Mouse (Mus musculus): Measurements from ENCODE around the gene Teddm2. TPM values are rescaled to one million over a fixed set of nuclear protein-coding genes. Genes with fewer than 3 reads are reported as not detected.
"Not testable (repeated sequence)": the region's sequence is repeated elsewhere in the genome, so short reads cannot be mapped to it uniquely, and the experiment has no call there.

Gene Teddm2
- total RNA-seq, 2 experiments from 2014 or later: 3.3 to 3.4 TPM

DNA sequence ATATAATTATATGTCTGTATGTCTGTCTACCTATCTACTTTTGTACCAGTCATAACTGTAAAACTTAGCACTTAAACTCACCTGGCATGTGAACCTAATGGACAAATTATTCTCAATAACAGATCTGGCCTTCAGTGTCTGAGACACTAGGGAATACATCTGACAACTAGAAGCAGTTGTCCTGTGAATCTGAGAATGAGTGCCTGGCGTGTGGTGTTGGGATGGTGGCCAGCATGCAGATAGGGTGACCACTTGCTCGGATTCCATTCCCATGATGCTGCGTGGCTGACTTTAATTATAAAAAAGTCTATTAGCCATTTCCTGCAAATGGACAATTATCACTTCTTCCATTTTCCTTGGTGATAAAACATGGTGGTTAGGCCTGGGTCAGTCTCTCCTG, 5.9 kb upstream of the Teddm2 start:
- no peak for DNase-seq (ENCODE audit: low spot score in 2 of 2)

DNA sequence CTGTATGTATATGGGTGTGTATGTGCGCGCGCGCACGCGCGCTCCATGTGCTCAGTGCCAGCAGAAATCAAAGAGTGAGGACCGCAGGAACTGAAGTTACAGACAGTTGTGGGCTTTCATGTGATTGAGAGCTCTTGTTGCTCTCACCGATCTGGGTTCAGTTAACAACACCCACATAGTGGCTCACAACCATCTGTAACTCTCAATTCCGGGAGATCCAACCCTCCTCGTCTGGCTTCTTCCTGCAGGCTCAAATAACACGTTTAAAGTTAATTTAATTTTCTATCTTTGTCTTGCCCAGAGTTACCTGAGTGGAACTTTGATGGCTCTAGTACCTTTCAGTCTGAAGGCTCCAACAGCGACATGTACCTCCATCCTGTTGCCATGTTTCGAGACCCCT, 4.2 kb upstream of the Teddm2 start:
- DNase-seq (ENCODE audit: low spot score in 2 of 2): no peak

DNA sequence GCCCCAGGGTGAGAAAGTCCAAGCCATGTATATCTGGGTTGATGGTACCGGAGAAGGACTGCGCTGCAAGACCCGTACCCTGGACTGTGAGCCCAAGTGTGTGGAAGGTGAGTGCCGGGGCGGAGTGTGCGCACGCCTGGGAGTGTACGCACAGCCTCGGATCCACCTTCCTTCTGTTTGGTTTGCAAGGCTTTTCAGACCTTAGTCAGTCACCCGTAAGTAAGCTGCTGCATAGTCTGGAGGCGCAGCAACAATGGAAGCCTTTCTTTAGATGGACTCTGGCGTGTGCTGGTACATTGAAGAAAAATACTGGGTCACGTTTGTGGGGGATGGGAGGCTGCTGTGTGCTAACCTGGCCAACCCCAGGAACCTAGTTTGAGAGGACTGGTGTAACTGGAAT, 3.0 kb upstream of the Teddm2 start:
- DNase-seq (ENCODE audit: low spot score in 2 of 2): no peak

DNA sequence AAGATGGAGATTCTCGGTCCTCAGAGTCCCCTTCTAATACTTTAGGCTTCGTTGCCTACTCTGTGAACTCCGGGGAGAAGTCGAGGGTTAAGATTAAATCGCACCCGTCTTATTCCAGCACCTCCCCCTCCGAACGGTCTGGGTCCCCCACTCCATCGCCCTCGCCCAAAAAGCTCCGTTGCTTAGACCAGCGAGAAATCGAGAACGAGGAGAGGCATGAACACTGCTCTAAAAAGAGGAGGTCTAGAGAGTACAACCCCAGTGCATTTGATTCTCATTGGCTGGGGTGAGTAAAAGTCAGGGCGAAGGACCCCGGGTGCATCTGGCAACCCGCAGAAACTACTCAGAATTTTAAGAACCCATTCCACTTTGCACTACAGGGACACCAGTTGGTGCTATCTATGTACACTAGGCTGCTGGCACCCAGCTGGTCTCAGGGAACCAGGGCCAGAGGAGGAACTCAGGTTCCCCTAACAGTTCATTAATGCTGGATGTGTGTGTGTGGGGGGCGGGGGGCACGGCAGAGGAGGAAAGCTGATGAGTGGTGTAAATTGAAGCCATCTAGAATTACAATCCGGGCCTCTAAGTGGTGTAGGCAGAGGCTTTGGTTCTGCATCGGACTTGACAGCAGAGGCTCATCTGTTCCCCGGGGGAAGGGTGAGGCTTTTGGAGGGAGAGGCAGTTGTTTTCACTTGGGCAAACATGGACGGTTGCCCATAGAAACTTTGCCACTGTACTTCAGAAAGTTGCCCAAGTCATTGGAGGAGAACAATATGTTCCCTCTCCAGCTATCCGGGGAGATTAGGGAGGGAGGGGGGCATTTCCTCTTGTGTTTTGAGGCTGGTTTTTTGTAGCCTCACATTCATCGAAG, 1.1 kb upstream of the Teddm2 start:
- no peak for DNase-seq (ENCODE audit: low spot score in 2 of 2)

DNA sequence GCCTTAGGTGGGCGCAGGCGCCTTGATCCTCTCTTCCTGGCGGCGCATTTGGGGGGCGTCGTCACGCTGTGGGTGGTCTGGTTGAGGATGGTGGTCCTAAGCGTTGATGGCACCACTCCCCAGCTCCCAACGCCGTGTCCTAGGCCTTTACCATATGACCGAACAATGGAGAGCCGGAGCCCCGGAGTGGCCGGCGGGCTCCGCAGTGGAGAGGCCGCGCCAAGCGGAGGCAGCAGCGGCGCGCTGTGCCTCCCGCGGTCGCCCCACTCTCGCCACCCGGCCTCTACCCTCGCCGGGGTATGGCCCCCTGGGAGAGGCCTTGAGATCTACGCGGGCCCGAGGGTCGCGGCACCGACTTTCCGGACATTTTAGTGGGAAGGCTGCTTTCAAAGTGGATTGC, 353 bp upstream of the Teddm2 start:
- no peak for DNase-seq (ENCODE audit: low spot score in 2 of 2)

DNA sequence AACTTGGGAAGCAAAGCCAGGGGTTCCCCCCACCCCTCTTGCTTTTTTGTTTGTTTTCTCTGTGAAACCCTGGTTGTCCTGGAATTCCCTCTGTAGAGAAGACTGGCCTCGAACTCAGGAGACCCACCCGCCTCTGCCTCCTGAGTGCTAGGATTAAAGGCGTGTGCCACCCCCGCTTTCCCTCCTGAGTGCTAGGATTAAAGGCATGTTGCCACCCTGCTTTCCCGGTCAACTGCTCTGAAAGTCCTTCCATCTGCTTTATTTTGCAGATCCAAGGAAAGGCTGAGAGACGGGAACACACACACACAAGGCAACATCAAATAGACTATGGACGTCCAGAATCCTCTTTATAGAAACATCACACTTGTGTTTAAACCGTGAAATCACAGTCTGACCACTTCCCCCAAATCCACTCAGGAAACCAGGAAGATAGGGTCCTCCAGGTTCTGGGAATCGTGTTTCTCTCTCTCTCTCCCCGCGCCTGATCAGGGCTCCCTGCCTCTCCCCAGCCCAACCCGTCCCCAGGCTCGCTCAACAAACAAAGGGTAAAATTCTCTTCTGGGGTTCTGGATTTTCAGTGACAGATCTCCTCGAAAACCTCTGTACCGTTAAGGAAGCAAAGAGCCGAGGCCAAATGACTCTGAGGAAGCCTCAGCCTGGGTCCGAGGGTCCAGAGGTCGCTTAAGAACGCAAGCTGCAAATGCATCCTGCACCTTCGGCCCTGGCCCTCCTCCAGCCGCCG, 868 bp downstream of the Teddm2 start:
- no peak for DNase-seq (ENCODE audit: low spot score in 2 of 2)

DNA sequence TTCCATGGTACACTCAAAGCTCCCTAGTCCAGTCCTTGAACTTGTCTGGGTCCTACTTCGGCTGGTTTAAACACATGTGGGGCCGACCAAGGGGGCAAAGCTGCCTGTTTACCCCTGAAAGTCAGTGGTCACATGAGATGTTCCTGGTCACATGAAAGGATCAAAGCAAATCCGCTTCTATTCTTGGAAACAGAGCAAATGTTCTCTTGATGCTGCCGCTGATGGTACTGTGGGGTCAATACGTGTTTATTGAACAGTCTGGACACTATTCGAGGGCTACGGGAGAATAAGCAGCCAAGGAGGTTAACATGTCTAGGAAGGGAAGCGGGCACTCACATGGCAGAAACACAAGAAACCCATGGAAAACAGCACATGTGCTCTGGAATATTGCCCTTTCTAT, 2.8 kb downstream of the Teddm2 start:
- no peak for DNase-seq (ENCODE audit: low spot score in 2 of 2)

DNA sequence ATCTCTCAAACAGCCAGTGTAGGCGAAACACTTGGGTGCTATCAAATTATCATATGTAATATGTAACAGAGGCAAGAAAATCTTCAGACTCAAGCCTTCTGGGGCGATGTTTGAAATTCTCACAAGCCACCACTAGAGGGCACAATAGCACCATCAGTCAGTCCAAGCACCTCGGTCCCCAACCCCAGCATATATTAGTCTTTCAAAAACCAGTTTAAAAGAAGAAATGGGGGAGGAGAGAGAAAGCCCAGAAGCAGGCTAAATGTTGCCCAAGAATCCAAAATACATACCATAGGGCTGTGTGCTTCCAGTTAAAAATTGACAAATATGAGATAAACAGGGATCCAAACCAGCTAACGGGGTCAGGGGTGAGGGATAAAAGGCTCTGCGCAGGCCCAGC, 5.0 kb downstream of the Teddm2 start:
- peak; percentile 78 to 82 for DNase-seq (ENCODE audit: low spot score in 2 of 2)

DNA sequence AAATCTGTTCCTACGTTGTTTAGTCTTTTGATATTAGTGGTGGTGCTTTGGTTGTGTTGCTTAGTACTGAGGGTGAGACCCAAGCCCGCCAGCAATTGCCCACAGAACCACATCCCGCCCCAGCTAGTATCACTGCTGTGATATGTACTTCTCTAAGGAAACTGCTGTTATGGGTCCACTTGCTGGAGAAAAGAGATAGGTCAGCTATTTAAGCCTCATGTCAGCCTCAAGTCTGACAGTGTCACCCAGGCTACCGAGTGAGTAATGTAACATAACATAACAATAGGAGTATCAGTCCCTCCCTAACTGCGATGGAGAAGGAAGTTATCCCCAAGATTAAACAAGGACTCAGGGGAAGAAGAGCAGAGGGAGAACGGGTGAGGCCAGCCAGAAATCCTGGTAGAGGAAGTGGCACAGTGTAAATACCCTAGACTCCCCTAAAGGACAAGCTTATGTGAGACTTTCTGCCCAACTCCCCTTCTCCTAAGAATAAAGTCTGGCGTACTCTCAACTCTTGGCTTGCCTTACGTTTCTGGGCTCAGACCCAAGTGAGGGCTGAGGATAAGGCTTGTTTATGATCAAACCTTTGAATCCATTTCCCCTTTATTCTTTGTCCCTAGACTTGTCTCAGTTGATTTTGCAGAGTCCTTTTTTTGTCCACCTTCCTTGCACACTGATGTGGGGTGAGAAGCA, 5.7 kb downstream of the Teddm2 start:
- no peak for DNase-seq (ENCODE audit: low spot score in 2 of 2)

DNA sequence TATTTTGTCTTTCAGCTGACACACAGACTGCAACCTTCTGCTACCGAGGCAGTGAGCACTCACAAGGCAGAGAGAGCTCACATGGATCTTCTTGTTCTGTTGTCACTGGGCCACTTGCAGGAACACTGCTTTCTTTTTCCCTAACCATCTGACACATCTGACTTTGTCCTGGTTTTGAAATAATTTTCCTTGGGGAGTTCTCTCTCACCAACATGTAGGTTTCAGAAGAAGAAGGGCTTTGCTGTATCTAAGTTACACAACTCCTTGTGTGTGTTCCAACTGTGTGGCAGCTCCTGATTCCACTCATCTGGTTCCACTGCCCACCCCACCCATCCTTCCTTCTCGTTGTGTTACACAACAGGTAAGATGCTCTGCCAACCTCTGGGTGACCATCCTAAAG, 6.3 kb downstream of the Teddm2 start:
- DNase-seq (ENCODE audit: low spot score in 2 of 2): no peak

DNA sequence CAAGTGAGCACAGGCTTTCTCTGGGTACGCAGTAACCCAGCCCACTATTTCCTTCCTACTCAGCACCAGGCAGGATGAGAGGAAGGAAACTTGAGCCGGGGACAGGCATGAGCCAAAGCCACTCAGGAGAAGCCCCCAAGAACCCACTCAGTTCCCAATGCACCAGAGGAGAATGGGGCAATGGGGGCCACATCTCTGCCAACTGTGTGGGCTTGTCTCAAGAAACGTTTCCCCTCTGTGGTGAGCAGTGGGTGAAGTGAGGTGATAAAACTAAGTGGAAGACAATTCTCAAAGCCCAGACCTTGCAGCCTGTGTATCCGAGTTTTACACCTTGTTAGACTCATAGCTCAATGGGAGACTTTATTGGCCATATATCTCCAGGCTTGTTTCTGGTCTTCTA, 8.6 kb downstream of the Teddm2 start, which contains the start of gene Teddm1a:
Gene Teddm1a, plus strand, starts transcription at position 301 of the 400 bp plus-strand sequence.
- no peak for DNase-seq (ENCODE audit: low spot score in 2 of 2)

DNA sequence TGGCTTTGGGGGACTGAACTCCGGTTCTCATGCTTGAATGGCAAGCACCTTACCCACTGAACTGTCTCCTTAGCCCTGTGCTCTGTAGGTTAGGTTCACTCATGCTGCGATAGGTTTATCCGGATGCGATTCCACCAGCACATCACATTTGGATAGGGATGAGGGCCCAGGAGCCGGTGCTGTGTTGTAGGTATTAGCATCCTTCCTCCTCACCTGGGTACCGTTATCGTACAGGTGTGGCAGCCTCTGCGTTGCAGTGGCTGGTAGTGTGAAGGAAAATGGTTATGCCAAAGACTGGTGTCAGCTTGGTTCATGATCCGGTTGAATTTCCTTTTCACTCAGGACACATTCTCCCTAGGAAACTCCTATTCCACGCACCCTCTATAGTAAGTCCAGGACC, 9.9 kb downstream of the Teddm2 start:
- DNase-seq (ENCODE audit: low spot score in 2 of 2): no peak

DNA sequence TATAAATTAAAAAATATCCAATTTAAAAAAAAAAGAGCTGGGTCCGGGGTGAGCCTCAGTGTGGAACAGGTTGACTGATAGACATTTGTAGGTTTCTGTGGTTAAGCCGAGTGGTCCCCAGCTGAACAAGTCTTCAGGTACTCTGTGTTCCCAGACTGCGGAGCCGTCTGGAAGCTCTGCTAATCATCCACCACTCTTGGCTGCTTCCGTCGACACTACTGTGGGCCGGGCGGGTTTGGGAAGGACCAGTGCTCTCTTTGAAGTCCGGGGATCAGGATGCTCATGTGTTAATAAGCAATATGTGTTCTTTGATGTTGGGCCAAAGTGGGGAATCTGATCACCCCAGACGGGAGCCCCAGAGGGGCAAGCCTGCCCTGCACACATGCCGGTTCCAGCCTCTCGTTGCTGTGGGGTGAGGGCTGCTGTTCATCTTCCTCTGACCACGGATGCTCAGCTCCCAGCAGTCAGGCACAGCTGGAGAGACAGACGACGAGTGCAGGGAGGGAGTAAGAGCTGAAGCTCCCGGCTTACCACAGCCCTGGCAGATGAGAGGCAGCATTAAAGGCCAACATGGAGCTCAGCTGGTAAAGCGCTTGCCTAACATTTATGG, 13.9 kb downstream of the Teddm2 start:
- no peak for DNase-seq (ENCODE audit: low spot score in 2 of 2)

DNA sequence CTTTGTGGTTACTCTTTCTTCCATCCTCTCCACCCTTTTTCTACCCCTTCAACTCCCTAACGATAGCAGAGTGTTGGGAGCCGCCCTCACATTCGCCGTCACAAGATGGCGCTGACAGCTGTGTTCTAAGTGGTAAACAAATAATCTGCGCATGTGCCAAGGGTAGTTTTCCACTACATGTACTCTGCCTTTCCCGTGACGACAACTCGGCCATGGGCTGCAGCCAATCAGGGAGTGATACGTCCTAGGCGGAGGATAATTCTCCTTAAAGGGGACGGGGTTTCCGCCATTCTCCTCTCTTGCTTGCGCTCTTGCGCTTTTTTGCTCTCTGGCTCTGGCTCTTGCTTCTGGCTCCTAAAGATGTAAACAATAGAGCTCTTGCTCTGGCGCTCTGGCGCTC, 19.6 kb downstream of the Teddm2 start:
- not testable (repeated sequence) for DNase-seq (ENCODE audit: low spot score in 2 of 2)

DNA sequence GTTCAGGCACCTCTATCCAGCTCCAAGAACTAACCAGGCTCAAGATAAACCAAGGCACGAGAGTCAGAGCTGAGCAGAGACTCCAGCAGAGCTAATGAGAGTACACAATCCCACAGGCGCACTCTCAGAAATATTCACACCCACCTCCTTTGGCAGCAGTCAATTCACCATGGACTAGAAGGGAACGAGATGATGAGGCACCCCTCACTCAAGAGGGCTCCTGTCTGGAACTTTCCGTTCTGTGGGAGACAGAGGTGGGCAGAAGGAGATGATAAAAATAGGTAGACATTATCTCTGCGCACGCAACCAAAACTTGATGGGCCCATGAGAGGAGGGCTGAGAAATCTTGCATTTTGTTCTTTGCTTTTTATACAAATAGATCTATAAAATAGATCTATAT, 26.0 kb downstream of the Teddm2 start, which contains the start of gene Teddm1b:
Gene Teddm1b, plus strand, starts transcription at position 301 of the 400 bp plus-strand sequence.
- no peak for DNase-seq (ENCODE audit: low spot score in 2 of 2)

DNA sequence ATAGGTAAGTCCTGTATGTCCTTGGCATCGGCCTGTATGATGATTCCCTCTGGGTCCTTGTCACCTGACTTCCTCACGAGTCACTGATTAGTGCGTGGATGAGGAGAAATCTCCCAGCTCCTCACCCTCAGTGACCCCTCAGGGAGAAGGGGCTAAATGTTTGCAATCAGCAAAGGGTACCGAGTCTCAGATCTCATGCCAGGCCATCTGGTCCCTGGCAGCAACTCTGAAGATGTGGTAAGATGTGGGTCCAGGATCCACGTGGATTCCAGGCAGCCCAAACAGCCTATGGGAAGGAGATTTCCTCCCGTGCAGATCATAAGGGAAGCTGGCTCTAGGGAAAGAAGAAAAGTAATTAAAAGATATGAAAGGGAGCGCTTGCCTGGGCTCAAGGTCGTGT, 44.1 kb downstream of the Teddm2 start:
- no peak for DNase-seq (ENCODE audit: low spot score in 2 of 2)

DNA sequence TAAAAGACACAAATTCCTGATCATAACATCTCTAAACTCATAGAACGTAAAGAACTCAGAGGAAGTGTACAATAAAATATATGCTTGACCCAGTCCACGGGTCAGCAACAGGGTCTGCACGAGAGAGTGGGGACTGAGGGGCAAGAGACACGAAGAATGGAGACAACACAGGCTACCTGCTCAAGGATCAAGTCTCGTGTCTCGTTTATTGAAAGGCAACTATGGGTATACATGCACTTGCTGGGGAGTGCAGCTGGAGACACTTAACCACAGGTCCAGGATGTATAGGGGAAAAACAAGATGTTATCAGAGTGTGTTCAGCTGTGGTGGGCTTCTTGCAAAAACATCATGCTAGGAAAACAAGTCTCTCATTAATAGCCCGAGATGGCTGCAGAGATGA, 47.3 kb downstream of the Teddm2 start:
- DNase-seq (ENCODE audit: low spot score in 2 of 2): not testable (repeated sequence)

DNA sequence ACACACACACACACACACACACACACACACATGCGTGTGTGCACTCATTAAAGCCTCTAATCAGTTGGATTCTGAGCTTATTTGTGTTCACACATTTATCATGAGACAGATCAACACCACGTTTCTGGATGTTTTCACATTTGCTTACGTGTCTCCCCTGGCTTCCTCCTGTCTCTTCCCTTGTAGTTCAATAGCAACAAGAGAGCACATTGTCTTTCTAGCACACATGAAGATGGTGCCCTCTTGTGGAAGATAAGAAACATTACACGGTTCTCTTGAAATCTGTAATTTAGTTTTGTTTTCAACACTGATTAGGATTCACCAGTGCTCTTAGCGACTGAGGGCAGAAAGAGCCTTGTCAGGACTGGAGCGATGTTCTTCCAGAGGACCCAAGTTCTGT, 53.2 kb downstream of the Teddm2 start:
- DNase-seq (ENCODE audit: low spot score in 2 of 2): no peak

DNA sequence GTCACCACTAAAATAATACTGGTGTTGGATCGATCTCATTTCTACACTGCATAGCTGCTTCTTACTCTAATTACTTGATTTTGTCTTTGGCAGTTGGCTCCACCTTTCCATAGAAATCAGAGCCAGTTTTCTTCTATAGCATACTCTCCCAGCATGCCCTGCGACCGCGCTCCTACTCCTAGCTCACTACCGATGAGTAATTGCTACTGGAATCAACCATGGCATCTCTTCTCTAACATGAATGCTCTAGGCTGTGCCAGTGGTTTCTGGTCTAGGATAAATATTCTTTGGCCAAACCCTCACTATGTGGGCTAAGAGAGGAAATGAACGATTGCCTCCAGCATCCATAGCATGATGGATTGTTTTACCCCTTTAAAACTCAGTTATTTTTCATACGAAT, 53.6 kb downstream of the Teddm2 start:
- DNase-seq (ENCODE audit: low spot score in 2 of 2): no peak

DNA sequence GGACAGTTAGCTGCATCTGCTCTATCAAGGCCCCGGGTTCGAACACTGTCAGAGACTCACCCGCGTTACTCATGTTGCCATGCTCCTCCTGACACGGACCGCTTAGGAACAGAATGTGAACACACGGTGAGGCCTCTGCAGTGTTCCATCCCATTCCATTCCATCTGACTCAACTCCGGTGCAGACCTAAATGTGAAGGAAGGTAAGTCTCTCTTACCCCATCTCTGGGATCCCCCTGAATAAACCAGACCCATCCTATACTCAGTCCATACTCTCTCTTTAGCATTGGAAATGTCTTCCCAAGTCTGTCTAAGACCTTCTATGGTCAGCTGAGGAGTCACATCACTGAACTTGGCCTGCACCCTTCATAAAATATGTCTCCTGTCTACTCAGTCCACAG, 56.0 kb downstream of the Teddm2 start, which contains the start of gene Rgsl1:
Gene Rgsl1, minus strand, starts transcription at position 101 of the 400 bp plus-strand sequence.
- no peak for DNase-seq (ENCODE audit: low spot score in 2 of 2)

DNA sequence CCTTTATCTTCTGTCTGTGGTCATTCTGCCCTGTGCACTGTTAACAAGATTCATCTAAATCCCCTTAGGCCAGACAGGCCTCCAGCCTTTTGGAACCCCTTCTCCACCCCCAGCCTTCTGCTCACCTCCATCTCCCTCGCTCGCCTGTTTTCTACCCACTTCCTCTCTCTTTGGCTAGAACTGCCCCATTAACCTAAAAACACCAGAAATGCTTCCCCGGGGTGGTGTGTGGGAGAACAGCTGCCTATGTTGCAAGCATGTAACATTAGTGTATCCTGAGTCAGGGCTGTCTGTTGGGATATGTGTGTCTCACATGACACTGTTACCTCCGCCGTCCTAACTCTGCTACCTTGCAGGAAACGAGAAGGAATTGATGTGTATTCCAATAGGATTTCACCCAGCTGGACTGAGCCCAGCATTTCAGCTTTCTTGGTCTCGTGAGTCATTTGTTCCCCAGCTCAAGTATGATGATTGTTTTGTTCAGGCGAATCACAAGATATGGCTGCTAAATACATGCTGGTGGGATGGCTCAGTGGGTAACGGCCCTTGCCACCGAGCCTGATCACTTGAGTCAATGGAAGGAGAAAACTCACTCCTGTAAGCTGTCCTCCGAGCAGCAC, 57.8 kb downstream of the Teddm2 start:
- peak; percentile 9 to 12 for DNase-seq (ENCODE audit: low spot score in 2 of 2)
